Mouse (Mus musculus): ENCODE data around the gene Srd5a2. TPM values are rescaled to one million over a fixed set of nuclear protein-coding genes. Genes with fewer than 3 reads are reported as not detected.
"Not testable (repeated sequence)": the region's sequence is repeated elsewhere in the genome, so short reads cannot be mapped to it uniquely, and the experiment has no call there.

Srd5a2 gene
- total and polyA plus RNA-seq, 3 experiments = not detected

DNA sequence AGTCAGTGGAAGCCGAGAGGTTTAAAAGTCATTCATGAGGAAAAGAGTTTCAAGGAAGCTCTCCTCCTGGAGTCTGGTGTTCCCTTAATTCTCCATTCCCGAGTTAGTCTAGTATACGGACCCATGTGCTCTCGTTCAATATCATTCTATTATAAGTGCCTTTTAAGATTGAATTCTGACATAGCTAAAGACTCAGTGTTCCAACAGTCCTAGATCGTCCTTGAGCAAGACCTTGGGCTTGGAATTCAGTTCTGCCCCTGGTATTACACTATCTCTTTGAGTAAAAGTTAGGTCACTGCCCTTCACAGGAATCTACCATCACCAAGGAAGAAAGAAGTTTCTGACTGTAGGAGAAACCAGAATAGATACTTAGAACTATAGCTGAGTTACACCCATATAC, 15.0 kb upstream of the Srd5a2 start:
- DNase-seq (ENCODE audit: low read depth, low spot score); H3K4me1 ChIP-seq (ENCODE audit: control insufficient read depth in 1 of 2, insufficient read depth in 2 of 2, low read length in 2 of 2): not testable (repeated sequence)

GRCm38 (mm10) chr17:74048229-74048816, 607 bp upstream of the Srd5a2 start:
- H3K36me3 ChIP-seq (ENCODE audit: control insufficient read depth in 1 of 2, insufficient read depth in 2 of 2, low read length in 2 of 2) = no peaks in the 10 kb centered on the region
- H3K4me1 ChIP-seq (ENCODE audit: control insufficient read depth in 1 of 2, insufficient read depth in 2 of 2, low read length in 2 of 2) = no peaks in the 10 kb centered on the region
- no peaks in the 10 kb centered on the region for H3K9me3 ChIP-seq (replicated peaks; ENCODE audit: insufficient read depth, low read length)
- H3K27ac ChIP-seq (ENCODE audit: control insufficient read depth, low read depth, low read length) = no peak overlapping the region
- H3K4me3 ChIP-seq (ENCODE audit: control insufficient read depth in 1 of 2, insufficient read depth in 1 of 2, low read depth in 2 of 2, low read length in 2 of 2) = no peak overlapping the region
- no peaks in the 10 kb centered on the region for H3K79me2 ChIP-seq (ENCODE audit: control insufficient read depth, insufficient read depth, low read length, poor library complexity)
- TF ChIP-seq CHD1 (IDR thresholded peaks at IDR 0.05; ENCODE audit: low read depth, low read length) (no peak), ELF1 (IDR thresholded peaks at IDR 0.05; ENCODE audit: low read depth, low read length) (no peak), KAT2A (conservative IDR thresholded peaks at IDR 0.05; ENCODE audit: low read depth, low read length) (no peak), MAFK (IDR thresholded peaks at IDR 0.05; ENCODE audit: borderline replicate concordance, low read depth, low read length) (no peak), MEF2A (IDR thresholded peaks at IDR 0.05; ENCODE audit: extremely low read depth, insufficient replicate concordance, low read depth, low read length, poor library complexity, severe bottlenecking) (no peak), ZMIZ1 (IDR thresholded peaks at IDR 0.05; ENCODE audit: low read depth, low read length) (no peak), POLR2AphosphoS5 (IDR thresholded peaks at IDR 0.05; ENCODE audit: borderline replicate concordance, low read depth, low read length) (no peak), MXI1 (IDR thresholded peaks at IDR 0.05; ENCODE audit: low read depth, low read length) (no peak), CHD2 (IDR thresholded peaks at IDR 0.05; ENCODE audit: low read length) (no peak), MYB (IDR thresholded peaks at IDR 0.05; ENCODE audit: low read depth, low read length) (no peak), ETS1 (IDR thresholded peaks at IDR 0.05; ENCODE audit: low read depth, low read length) (no peak), ZC3H11A (IDR thresholded peaks at IDR 0.05; ENCODE audit: low read depth, low read length) (no peak), RCOR1 (IDR thresholded peaks at IDR 0.05; ENCODE audit: low read depth, low read length) (no peak), USF1 (IDR thresholded peaks at IDR 0.05; ENCODE audit: low read depth, low read length) (no peak), GATA1 (IDR thresholded peaks at IDR 0.05; ENCODE audit: low read depth, low read length) (no peak), JUND (IDR thresholded peaks at IDR 0.05; ENCODE audit: low read depth, low read length) (no peak), POLR2AphosphoS2 (IDR thresholded peaks at IDR 0.05; ENCODE audit: low read length) (no peak)
- H3K27me3 ChIP-seq (ENCODE audit: control insufficient read depth in 1 of 2, insufficient read depth in 2 of 2, low read length in 2 of 2) = peaks cover 0 to 1% of the 10 kb centered on the region in 2 experiments; a peak in 1 of 4 replicates
- H3K9ac ChIP-seq (ENCODE audit: control insufficient read depth, low read depth, low read length, poor library complexity, severe bottlenecking) = no peak overlapping the region
- DNase-seq (ENCODE audit: low read depth, low spot score) = no peak

More for the DNA sequence above, 15.0 kb upstream of the Srd5a2 start:
- H3K9me3 ChIP-seq (replicated peaks; ENCODE audit: insufficient read depth, low read length); H3K9ac ChIP-seq (ENCODE audit: control insufficient read depth, low read depth, low read length, poor library complexity, severe bottlenecking); H3K36me3 ChIP-seq (ENCODE audit: control insufficient read depth in 1 of 2, insufficient read depth in 2 of 2, low read length in 2 of 2); H3K27me3 ChIP-seq (ENCODE audit: control insufficient read depth in 1 of 2, insufficient read depth in 2 of 2, low read length in 2 of 2); H3K27ac ChIP-seq (ENCODE audit: control insufficient read depth, low read depth, low read length); H3K4me3 ChIP-seq (ENCODE audit: control insufficient read depth in 1 of 2, insufficient read depth in 1 of 2, low read depth in 2 of 2, low read length in 2 of 2); H3K79me2 ChIP-seq (ENCODE audit: control insufficient read depth, insufficient read depth, low read length, poor library complexity): not testable (repeated sequence)
